Mouse (Mus musculus): ENCODE results near the gene Prickle1.

Gene Prickle1

DNA sequence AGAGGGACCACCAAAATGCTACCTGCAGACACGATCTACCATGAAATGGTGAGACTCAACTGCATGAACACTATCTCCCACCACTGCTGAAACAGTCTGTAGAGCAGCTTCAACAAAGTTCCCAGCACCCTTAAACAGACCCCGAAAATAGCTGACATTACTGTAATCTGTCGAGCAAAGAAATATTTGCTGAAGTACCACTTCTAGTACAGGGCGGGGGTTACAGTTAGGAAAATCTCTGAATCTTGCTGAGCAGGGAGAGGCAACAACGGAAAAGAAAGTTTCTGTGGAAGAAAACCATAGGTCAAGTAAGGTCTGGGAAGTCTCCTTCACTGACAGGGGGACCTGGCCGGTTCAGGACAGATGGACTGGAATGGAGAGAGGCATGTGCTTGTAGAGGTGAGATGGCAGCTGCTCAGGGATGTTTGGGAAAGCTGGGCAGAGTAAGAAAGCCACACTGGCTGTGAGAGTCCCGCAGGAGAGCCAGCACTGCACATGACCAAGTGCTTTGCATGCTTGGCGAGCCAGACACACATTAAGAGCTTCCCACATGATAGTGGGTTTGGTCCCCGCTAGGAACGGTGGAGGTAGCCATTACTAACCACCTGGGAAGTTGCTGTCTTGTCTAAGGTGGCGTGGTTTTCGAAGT is 41.4 kb downstream of the Prickle1 start:
- in situ Hi-C loops (cut with MboI, MseI) = no loop called here

DNA sequence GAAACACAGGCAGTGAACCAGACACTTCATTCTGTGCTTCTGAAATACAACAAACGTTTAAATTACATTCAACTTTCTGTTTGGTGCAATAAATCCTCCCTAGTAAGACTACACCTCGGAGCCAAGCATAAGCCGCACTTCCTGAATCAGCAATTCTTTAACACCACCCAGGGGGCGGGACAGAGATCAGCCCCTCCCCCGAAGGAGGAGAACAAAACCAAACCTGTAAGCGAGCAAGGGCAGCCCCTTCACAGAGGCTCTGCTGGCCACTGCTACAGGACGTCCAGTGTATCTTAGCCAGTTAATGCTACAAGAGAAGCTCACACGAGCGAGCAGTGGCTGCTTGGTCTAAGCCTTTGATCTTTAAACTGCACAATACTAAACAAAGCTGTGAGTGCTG is 43.5 kb downstream of the Prickle1 start:
- in situ Hi-C loops (cut with MboI, MseI) = no loop called here

- in situ Hi-C loops (cut with MboI, MseI) = no loop called here
Measured at GRCm38 (mm10) chr15:93548297-93548696, 47.4 kb downstream of the Prickle1 start.

GRCm38 (mm10) chr15:93539415-93539814 is 56.3 kb downstream of the Prickle1 start:
- in situ Hi-C loops (cut with MboI, MseI) = no loop called here

DNA sequence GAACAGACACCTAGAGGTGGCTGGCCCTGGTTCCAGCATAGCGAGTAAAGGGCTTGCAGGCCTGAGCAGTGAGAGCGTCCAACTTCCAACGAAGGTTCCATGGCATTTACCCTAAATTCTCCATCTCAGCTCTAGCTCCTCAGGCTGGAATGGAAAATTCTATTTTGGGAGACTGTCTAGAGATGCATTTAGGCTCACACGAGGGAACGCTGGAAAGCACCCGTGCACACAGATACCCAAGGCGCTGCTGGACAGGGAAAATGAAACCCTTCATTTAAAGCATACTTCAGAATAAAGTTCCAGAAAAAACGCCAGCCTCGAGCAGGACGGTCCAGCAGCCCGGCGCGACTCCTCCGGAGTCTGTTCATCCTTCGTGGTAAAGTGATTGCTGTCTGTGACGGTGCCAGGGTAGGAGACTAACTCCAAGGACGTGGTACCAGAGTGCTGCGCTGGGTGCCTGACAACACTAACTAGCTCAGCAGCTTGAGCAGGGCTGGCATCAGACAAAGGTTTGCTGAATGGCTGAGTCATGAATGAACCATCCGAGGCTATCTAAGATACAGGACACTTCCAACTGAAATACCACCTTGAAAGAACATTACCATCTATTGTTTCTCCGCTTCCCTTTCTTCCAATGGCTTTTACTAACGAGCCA is 57.0 kb downstream of the Prickle1 start:
- in situ Hi-C loops (cut with MboI, MseI) = no loop called here

- in situ Hi-C loops (cut with MboI, MseI) = no loop called here
Measured at GRCm38 (mm10) chr15:93537745-93538144, 57.9 kb downstream of the Prickle1 start.

DNA sequence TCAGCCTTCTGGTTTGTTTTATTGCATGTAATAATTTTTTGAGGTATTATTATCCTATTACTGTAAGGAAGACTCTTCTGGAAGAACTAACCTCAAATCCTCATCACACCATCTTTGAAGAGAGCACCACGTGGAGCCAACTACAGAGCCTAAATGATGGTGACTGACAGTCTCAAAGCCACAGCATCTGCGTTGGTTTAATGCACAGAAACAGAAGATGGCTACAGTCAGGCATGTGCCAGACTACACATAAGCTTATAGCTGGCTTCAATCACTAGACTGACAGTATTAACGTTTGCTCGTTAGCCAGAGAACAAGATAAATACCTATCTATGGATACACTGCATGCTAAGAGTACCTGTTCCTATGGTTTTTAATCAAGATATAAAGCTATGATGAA is 59.5 kb downstream of the Prickle1 start:
- in situ Hi-C loops (cut with MboI, MseI) = no loop called here

DNA sequence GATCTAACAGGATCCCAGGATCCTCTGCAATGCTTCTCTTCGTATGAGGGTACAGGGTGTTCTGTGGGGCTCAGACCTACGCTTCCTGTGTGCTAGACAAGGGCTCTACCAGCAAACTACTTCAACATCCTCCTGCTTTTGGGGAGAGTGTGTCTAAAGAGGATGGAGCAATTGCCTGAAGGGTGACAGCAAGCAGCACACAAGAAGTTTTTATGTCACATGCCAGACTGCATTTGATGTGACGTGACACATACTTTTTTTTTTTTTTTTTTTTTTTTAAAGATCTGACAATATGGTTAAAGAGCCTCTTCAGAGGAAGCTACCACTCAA is 65.0 kb downstream of the Prickle1 start:
- in situ Hi-C loops (cut with MboI, MseI) = no loop called here

GRCm38 (mm10) chr15:93529831-93530702 is 65.6 kb downstream of the Prickle1 start:
- in situ Hi-C loops (cut with MboI, MseI) = no loop called here

- in situ Hi-C loops (cut with MboI, MseI) = no loop called here
Measured at GRCm38 (mm10) chr15:93525305-93525917, 70.3 kb downstream of the Prickle1 start.

- in situ Hi-C loops (cut with MboI, MseI) = loop anchor here in 1 of 2 experiments (5.0 kb wide), 1 partner anchor 66 kb away; no protein-coding TSS in a partner anchor
Measured at GRCm38 (mm10) chr15:93521787-93522180, 73.9 kb downstream of the Prickle1 start.

- in situ Hi-C loops (cut with MboI, MseI) = loop anchor here in 1 of 2 experiments (5.0 kb wide), 1 partner anchor 66 kb away; no protein-coding TSS in a partner anchor
Measured at GRCm38 (mm10) chr15:93521088-93521786, 74.5 kb downstream of the Prickle1 start.

DNA sequence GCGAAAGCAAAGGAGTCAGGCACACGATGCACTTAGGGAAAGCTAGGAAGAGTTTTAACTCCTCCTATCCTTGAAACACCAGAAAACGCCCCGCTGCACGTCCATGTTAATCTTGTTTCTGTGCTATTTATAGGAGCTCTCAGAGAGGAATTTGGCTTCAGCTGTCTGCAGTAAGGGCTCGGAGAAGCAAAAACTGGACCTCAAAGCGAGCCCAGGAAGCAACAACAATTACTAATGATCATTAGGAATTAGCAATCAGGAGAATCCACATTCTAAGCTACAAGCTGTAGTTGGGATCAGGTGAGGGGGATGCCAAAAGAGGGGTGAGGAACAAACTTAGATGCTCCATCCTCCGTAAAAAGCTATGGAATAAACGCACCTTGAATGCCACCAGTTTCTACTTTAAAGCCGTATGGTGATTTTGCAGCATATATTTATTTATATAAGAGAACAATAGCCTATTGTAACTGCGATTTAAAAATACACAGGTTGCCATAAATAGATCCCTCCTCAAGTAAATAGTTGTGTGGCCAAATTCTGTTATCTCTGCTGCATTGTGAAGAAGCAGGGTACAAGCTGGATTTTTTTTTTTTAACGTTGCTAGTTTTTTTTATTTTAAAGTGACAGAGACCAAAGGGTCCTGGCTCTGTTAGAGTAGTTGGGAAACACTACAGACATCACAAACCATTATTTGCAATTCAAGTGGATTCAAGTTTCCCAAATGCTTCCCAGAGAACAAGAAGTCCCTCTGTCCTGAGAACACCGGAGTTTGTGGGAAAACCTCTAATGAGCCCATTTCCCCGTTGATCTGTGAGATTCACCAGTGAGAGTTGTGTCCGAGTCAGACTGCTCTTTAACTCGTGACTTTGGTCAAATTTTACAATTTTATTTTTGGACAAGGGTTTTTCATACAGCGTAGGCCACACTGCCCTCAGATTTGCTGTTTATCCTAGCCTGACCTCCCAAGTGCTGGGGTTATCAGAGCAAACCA is 75.6 kb downstream of the Prickle1 start:
- in situ Hi-C loops (cut with MboI, MseI) = loop anchor here in 1 of 2 experiments (5.0 to 10.0 kb wide), 2 partner anchors 67 to 695 kb away; no protein-coding TSS in a partner anchor

- in situ Hi-C loops (cut with MboI, MseI) = loop anchor here in 1 of 2 experiments (10.0 kb wide), 1 partner anchor 696 kb away; no protein-coding TSS in a partner anchor
Measured at GRCm38 (mm10) chr15:93518941-93519835, 76.5 kb downstream of the Prickle1 start.

- in situ Hi-C loops (cut with MboI, MseI) = loop anchor here in 1 of 2 experiments (10.0 kb wide), 1 partner anchor 696 kb away; no protein-coding TSS in a partner anchor
Measured at GRCm38 (mm10) chr15:93518143-93518902, 77.4 kb downstream of the Prickle1 start.

DNA sequence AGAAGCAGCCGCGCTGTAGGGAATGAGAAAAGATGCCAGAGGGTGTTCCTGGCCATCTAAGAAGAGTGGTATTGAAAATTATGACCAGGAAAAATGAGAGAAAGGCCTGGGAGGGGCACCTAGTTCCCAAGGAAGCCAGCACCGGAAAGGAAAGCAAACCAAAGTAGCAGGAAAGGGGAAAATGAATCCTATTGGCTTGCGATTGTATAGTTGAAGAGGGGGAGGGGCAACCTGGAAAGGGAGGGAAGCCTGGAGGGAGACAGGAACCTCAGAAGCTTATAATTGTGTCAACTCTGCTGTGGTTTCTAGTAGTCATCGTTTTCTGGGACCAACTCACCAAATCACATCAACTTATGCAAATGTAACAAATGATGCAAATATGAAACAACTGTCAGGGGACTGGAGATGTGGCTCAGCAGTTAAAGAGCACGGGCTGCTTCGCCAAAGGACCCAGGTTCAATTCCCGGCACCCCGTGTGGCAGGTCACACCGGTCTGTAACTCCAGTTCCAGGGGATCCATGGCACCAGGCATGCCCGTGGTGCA is 78.6 kb downstream of the Prickle1 start:
- in situ Hi-C loops (cut with MboI, MseI) = loop anchor here in 1 of 2 experiments (10.0 kb wide), 1 partner anchor 698 kb away; no protein-coding TSS in a partner anchor

DNA sequence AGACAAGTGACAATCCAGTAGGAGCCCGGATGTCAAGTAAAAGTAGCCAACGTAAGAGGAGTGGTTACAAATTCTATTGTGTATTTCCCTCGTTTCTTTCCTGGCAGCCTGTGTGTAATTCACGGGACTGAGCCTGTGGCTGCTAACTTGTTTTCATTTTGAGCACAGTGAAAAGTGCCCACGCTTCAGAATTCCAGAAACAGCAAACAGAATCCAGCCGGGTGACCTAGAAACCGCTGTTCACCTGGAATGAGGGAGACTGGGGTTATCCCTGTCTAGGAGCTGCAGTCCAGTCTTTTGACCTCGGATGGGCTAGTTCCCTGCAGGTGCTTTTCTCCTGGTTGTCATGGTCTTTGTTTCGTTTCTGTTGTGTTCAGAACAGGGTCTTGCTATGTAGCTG is 80.4 kb downstream of the Prickle1 start:
- in situ Hi-C loops (cut with MboI, MseI) = loop anchor here in 1 of 2 experiments (10.0 kb wide), 1 partner anchor 699 kb away; no protein-coding TSS in a partner anchor
